Mouse (Mus musculus) embryonic fibroblast, embryonic 13.5 days (primary cell): ENCODE data around the gene Xpnpep3.

Experiments
- CTCF ChIP-seq: IDR thresholded peaks from 2 replicates; pipeline ENCODE4 v1.5.1; 2011; ENCODE audit warnings: mild to moderate bottlenecking, control low read depth, low read length, moderate library complexity, borderline replicate concordance; ENCODE audit not compliant: insufficient read depth
- POLR2A ChIP-seq: IDR thresholded peaks from 2 replicates; pipeline ENCODE4 v1.6.1; 2011; ENCODE audit warnings: low read depth, mild to moderate bottlenecking, control low read depth, low read length, moderate library complexity

GRCm38 (mm10) chr15:81365246-81365645, 34.7 kb upstream of the Xpnpep3 start:
- TF ChIP-seq CTCF (no peak), POLR2A (no peak)
